Mouse (Mus musculus): ENCODE results near the gene Snap47.

DNA sequence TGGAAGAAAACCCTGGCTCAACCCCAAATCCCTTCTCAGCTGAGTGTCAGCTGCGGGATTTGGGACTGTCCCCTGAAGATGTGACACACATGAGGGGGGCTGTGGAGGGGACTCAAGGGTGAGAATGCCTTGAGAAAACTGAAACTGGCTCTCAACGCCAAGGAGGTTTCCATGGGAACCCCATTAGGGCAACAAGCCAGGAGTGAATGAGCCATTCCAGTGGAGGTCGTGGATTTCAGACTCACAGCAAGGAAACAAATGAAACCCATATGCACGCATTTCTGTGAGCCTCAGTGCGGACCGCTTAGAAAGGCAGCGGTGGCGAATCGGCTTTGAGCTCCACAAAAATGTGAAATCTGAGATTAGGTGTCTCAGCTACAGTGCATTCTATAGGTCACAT lies 57.4 kb downstream of the Snap47 start:
- TF ChIP-seq CTCF (IDR thresholded peaks at IDR 0.05; ENCODE audit: low read depth, low read length) (no peak), POLR2A (IDR thresholded peaks at IDR 0.05; ENCODE audit: borderline replicate concordance, low read depth, low read length) (no peak)

All from bone marrow macrophage, adult 2 months (primary cell).